Mouse (Mus musculus) lung, postnatal 0 days (tissue): ENCODE measurements around the gene Guca2a.

ENCODE experiments used
- CTCF ChIP-seq: IDR thresholded peaks from 2 replicates; pipeline ENCODE4 v1.5.1; 2016; ENCODE audit warnings: antibody characterized with exemption, mild to moderate bottlenecking
- EP300 ChIP-seq: IDR thresholded peaks from 2 replicates; pipeline ENCODE4 v1.6.1; 2016; ENCODE audit warnings: antibody characterized with exemption, mild to moderate bottlenecking, control low read depth

DNA sequence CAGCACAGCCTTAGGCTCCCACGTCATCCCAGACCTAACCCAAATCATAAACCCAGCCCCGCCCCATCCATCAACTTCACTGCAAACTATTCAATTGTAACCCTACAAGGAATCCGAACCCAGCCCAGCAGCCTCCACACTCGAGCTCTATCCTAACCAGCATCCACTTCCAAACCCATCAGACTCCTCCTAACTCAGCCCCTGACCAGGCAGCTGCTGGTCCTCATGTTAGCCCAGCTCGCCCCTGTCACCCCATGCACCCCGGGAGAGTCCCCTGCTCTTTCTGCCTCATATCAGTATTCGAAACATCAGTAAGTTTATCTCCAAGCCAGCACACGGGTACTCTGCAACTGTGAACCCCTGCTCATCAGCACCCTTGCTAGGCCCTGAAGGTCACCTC is 1.8 kb upstream of the Guca2a start:
- TF ChIP-seq CTCF (no peak), EP300 (no peak)
